Mouse (Mus musculus) ES-E14 (cell line): ENCODE results near the gene Setmar. TPM values are rescaled to one million over a fixed set of nuclear protein-coding genes. Genes with fewer than 3 reads are reported as not detected.
"Not testable (repeated sequence)": the region's sequence is repeated elsewhere in the genome, so short reads cannot be mapped to it uniquely, and the experiment has no call there.

Source experiments
- DNase-seq: peaks from one replicate; pipeline ENCODE4 v3.0.0-alpha.2; 2013; ENCODE audit warnings: low read depth, low spot score
- H3K27ac ChIP-seq: 2 replicates; pipeline ENCODE4 v1.5.1; 2012; ENCODE audit warnings: low read depth, mild to moderate bottlenecking, low read length, moderate library complexity, mixed read lengths; ENCODE audit not compliant: poor library complexity, insufficient read depth, severe bottlenecking
- H3K36me3 ChIP-seq: 2 replicates; pipeline ENCODE4 v1.6.1; 2012; ENCODE audit warnings: mild to moderate bottlenecking, low read length, moderate library complexity, mixed read lengths; ENCODE audit not compliant: control insufficient read depth, poor library complexity, insufficient read depth, severe bottlenecking
- H3K4me1 ChIP-seq, 2 experiments: fragments of 150-350 bp in 1 of 2; sonication (generic) in 1 of 2; 2 replicates each; pipeline ENCODE4 v1.6.1; 2012; ENCODE audit warnings: low read length in 2 of 2, mild to moderate bottlenecking in 1 of 2, mixed read lengths in 1 of 2; ENCODE audit not compliant: control insufficient read depth in 2 of 2, insufficient read depth in 2 of 2, poor library complexity in 1 of 2
- H3K4me3 ChIP-seq, 2 experiments: fragments of 150-350 bp in 1 of 2; sonication (generic) in 1 of 2; 2 replicates each; pipeline ENCODE4 v1.5.1; 2012; ENCODE audit warnings: low read length in 2 of 2, low read depth in 1 of 2, mild to moderate bottlenecking in 1 of 2, mixed read lengths in 1 of 2; ENCODE audit not compliant: insufficient read depth in 1 of 2, poor library complexity in 1 of 2, severe bottlenecking in 1 of 2
- H3K9ac ChIP-seq: 2 replicates; pipeline ENCODE4 v1.6.1; 2012; ENCODE audit warnings: low read depth, mild to moderate bottlenecking, low read length, mixed read lengths; ENCODE audit not compliant: poor library complexity, insufficient read depth, severe bottlenecking
- H3K9me3 ChIP-seq: fragments of 150-350 bp; sonication (generic); 2 replicates; pipeline ENCODE4 v1.6.1; 2012; ENCODE audit warnings: low read depth, mild to moderate bottlenecking, low read length; ENCODE audit not compliant: control insufficient read depth, insufficient read depth
- CHD2 ChIP-seq: IDR thresholded peaks from 2 replicates; pipeline ENCODE4 v1.6.1; 2014; ENCODE audit warnings: mild to moderate bottlenecking, low read depth, low read length, inconsistent platforms
- HCFC1 ChIP-seq: IDR thresholded peaks from 2 replicates; pipeline ENCODE4 v1.6.1; 2012; ENCODE audit warnings: low read length, inconsistent platforms, borderline replicate concordance; ENCODE audit not compliant: insufficient read depth
- MAFK ChIP-seq: IDR thresholded peaks from 2 replicates; pipeline ENCODE4 v1.6.1; 2014; ENCODE audit warnings: mild to moderate bottlenecking, low read depth, low read length, inconsistent platforms; ENCODE audit not compliant: insufficient read depth
- ZC3H11A ChIP-seq: IDR thresholded peaks from 2 replicates; pipeline ENCODE4 v1.6.1; 2012; ENCODE audit warnings: low read depth, mild to moderate bottlenecking, inconsistent platforms, low read length, borderline replicate concordance
- ZNF384 ChIP-seq: IDR thresholded peaks from 2 replicates; pipeline ENCODE4 v1.6.1; 2012; ENCODE audit warnings: low read depth, low read length, inconsistent platforms
- in situ Hi-C, 2 experiments: fragments of 600-800 bp; cut with MboI; formaldehyde crosslinking; loops; one replicate each; pipeline ENCODE4 v1.15.1; 2025; ENCODE audit warnings: low sequenced_read_pairs in 2 of 2, inconsistent platforms in 1 of 2; ENCODE audit not compliant: unreplicated experiment in 2 of 2
- total RNA-seq: library from RNA; depleted of rRNA; stranded (reverse); fragments of 300-350 nt; gene quantifications from 2 replicates; pipeline ENCODE4 v1.2.3, GENCODE M21; 2012; rRNA removed

The Setmar gene
- total RNA-seq, result 3.2 and 3.3 TPM in 2 replicates

GRCm38 (mm10) chr6:108064918-108065526 is at the start of gene Setmar:
Setmar (plus strand) TSS chr6:108065045.
- DNase-seq, result peak; percentile 88
- H3K9ac ChIP-seq, result peak within 1 kb of the TSS; percentile 86
- in situ Hi-C loops, result loop anchor here in 1 of 2 experiments (25.0 kb wide), 1 partner anchor 1278 kb away; no protein-coding TSS in a partner anchor
- no peaks in the 10 kb centered on the region for H3K4me1 ChIP-seq
- TF ChIP-seq MAFK (no peak), HCFC1 (peak; percentile 95)
- peak within 1 kb of the TSS; percentile 88 for H3K27ac ChIP-seq
- no peaks in the 10 kb centered on the region for H3K36me3 ChIP-seq
- H3K9me3 ChIP-seq, result no peaks in the 10 kb centered on the region
- peak within 1 kb of the TSS; percentile 89 to 96 for H3K4me3 ChIP-seq

- Histone ChIP-seq H3K4me3 (no peak overlapping the region), H3K9ac (no peak overlapping the region), H3K27ac (no peak overlapping the region), H3K9me3 (no peaks in the 10 kb centered on the region), H3K36me3 (no peaks in the 10 kb centered on the region), H3K4me1 (no peaks in the 10 kb centered on the region)
- no peak for DNase-seq
- no peak for TF ChIP-seq CHD2
- no peak for TF ChIP-seq ZNF384
- TF ChIP-seq ZC3H11A, result no peak
- TF ChIP-seq HCFC1, result no peak
- no peak for TF ChIP-seq MAFK
- in situ Hi-C loops, result no loop called here
Measured at GRCm38 (mm10) chr6:108021646-108022045, 43.2 kb upstream of the Setmar start.

- H3K9me3 ChIP-seq, H3K4me3 ChIP-seq, H3K36me3 ChIP-seq, H3K4me1 ChIP-seq, H3K9ac ChIP-seq, H3K27ac ChIP-seq: not testable (repeated sequence)
- TF ChIP-seq ZC3H11A, result peak; percentile 85
- peak; percentile 64 for TF ChIP-seq MAFK
- in situ Hi-C loops, result loop anchor here in 1 of 2 experiments (25.0 kb wide), 1 partner anchor 1268 kb away; no protein-coding TSS in a partner anchor
- peak; percentile 19 for DNase-seq
Measured at GRCm38 (mm10) chr6:108055041-108055440, 9.8 kb upstream of the Setmar start.

- no peak for DNase-seq
- Histone ChIP-seq H3K9me3 (no peaks in the 10 kb centered on the region), H3K27ac (no peak overlapping the region), H3K9ac (no peak overlapping the region), H3K4me3 (no peak overlapping the region), H3K4me1 (no peaks in the 10 kb centered on the region), H3K36me3 (no peaks in the 10 kb centered on the region)
- TF ChIP-seq ZC3H11A (no peak), HCFC1 (no peak), CHD2 (no peak), MAFK (no peak), ZNF384 (no peak)
- in situ Hi-C loops, result loop anchor here in 1 of 2 experiments (25.0 kb wide), 1 partner anchor 1269 kb away; no protein-coding TSS in a partner anchor
Measured at GRCm38 (mm10) chr6:108055946-108056345, 8.9 kb upstream of the Setmar start.

- Histone ChIP-seq H3K9ac (no peak overlapping the region), H3K4me3 (no peak overlapping the region), H3K4me1 (no peaks in the 10 kb centered on the region), H3K36me3 (no peaks in the 10 kb centered on the region), H3K27ac (no peak overlapping the region), H3K9me3 (no peaks in the 10 kb centered on the region)
- no peak for DNase-seq
- TF ChIP-seq ZC3H11A (no peak), ZNF384 (no peak), MAFK (no peak), HCFC1 (no peak)
- in situ Hi-C loops, result loop anchor here in 1 of 2 experiments (25.0 kb wide), 1 partner anchor 1270 kb away; no protein-coding TSS in a partner anchor
Measured at GRCm38 (mm10) chr6:108057353-108057752, 7.5 kb upstream of the Setmar start.
